Mouse (Mus musculus): ENCODE results near the gene Sult1e1. TPM values are rescaled to one million over a fixed set of nuclear protein-coding genes. Genes with fewer than 3 reads are reported as not detected.

The Sult1e1 gene
- polyA plus RNA-seq, 1 experiment from 2014 or later, result not detected

DNA sequence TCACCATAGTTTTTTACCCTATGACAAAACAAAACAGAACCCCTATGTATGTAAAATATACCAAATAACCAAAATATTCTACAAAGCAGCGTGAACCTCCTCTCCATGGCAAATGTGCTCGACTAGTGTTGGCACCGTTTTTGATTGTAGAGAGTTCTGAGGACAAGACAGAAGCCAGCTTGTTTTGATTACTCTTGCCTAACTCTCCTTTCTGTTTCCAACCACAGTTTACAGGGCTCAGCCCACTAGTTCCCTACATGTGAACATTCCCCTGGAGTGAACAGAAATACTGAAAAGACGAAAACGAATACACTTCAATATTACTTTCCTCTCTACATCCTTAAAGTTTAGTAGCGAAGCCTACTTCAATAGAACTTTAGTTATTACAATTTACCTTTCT, 18.6 kb downstream of the Sult1e1 start:
- no peaks in the 10 kb centered on the region for H3K9me3 ChIP-seq (ENCODE audit: control insufficient read depth, low read length)
- WGBS, result 86% methylated on average over 6 of the region's 6 CpGs

GRCm38 (mm10) chr5:87568845-87569244, 22.5 kb downstream of the Sult1e1 start, which contains the start of gene Sult1d1:
TSS of gene Sult1d1 (minus strand) at chr5:87569027.
- H3K27ac ChIP-seq (ENCODE audit: low read length), result no peak within 1 kb of the TSS
- 0 out of 2 replicates have a peak, but pooled peaks cover 3% of the 10 kb centered on the region for H3K4me1 ChIP-seq (ENCODE audit: control insufficient read depth, insufficient read depth, low read length)
- H3K27me3 ChIP-seq (replicated peaks; ENCODE audit: control insufficient read depth, insufficient read depth, low read length), result no peaks in the 10 kb centered on the region
- no peak within 1 kb of the TSS for H3K9ac ChIP-seq (ENCODE audit: low read depth, low read length)
- peak; percentile 98 for ATAC-seq
- 52% methylated on average over 5 of the region's 5 CpGs for whole genome bisulfite sequencing
- no peak within 1 kb of the TSS for H3K4me2 ChIP-seq (ENCODE audit: low read depth, low read length)
- 0 out of 2 replicates have a peak within 1 kb of the TSS, but pooled peaks have one; percentile 14 for H3K4me3 ChIP-seq (ENCODE audit: low read length)
- H3K9me3 ChIP-seq (ENCODE audit: control insufficient read depth, low read length), result no peaks in the 10 kb centered on the region
- H3K36me3 ChIP-seq (ENCODE audit: control insufficient read depth, insufficient read depth, low read length), result no peaks in the 10 kb centered on the region

More for the DNA sequence above, 18.6 kb downstream of the Sult1e1 start:
- H3K27ac ChIP-seq (ENCODE audit: low read length), result no peak overlapping the region
- no peak overlapping the region for H3K4me3 ChIP-seq (ENCODE audit: low read length)
- no peaks in the 10 kb centered on the region for H3K27me3 ChIP-seq (replicated peaks; ENCODE audit: control insufficient read depth, insufficient read depth, low read length)
- no peak overlapping the region for H3K9ac ChIP-seq (ENCODE audit: low read depth, low read length)
- ATAC-seq, result no peak
- 0 out of 2 replicates have a peak, but pooled peaks cover 3% of the 10 kb centered on the region for H3K4me1 ChIP-seq (ENCODE audit: control insufficient read depth, insufficient read depth, low read length)
- no peaks in the 10 kb centered on the region for H3K36me3 ChIP-seq (ENCODE audit: control insufficient read depth, insufficient read depth, low read length)
- no peak overlapping the region for H3K4me2 ChIP-seq (ENCODE audit: low read depth, low read length)

DNA sequence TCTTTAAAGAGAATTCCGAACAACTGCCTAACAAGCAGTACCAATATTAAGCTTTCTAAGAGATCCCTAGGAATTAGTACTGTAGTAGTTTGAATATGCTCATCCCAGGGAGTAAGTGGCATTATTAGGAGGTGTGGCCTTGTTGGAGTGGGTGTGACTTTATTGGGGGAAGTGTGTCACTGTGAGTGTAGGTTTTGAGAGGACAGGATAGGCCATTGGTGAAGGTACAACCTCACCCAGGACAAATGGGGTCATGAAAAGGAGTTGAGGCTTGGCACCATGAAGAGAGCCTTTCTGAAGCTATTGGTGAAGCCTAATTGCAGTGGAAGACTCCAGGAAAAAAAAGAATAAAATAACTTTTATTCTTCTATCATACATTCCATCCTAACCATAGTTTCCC, 24.1 kb downstream of the Sult1e1 start:
- H3K36me3 ChIP-seq (ENCODE audit: control insufficient read depth, insufficient read depth, low read length), result no peaks in the 10 kb centered on the region

DNA sequence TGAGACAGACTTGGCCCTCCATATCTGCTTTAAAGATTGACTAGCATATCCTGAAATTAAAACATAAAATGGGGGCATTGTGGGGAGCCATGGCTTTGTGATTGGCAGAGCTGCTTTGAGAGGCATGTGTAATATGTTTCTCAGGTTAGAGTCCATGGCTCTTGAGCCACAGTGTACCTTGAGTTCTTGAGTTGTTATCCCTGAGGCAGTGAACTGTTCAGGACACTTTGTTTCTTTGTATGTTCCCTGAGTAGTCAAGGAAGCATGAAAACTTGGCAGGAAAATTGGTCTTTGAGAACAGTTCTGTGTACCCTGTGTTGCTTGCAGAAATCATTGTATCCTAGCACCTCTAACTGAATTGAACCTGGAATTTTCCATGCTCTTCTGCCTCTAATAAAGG, 28.4 kb downstream of the Sult1e1 start:
- no peaks in the 10 kb centered on the region for H3K27me3 ChIP-seq (replicated peaks; ENCODE audit: control insufficient read depth, insufficient read depth, low read length)
- ATAC-seq, result peak; percentile 92
- peak overlapping the region; percentile 60 for H3K27ac ChIP-seq (ENCODE audit: low read length)
- H3K9ac ChIP-seq (ENCODE audit: low read depth, low read length), result no peak overlapping the region
- H3K4me3 ChIP-seq (ENCODE audit: low read length), result no peak overlapping the region
- H3K4me1 ChIP-seq (ENCODE audit: control insufficient read depth, insufficient read depth, low read length), result no peaks in the 10 kb centered on the region
- H3K4me2 ChIP-seq (ENCODE audit: low read depth, low read length), result no peak overlapping the region
- H3K9me3 ChIP-seq (ENCODE audit: control insufficient read depth, low read length), result no peaks in the 10 kb centered on the region
- no peaks in the 10 kb centered on the region for H3K36me3 ChIP-seq (ENCODE audit: control insufficient read depth, insufficient read depth, low read length)

More for the DNA sequence above, 24.1 kb downstream of the Sult1e1 start:
- H3K9ac ChIP-seq (ENCODE audit: low read depth, low read length), result no peak overlapping the region
- H3K27ac ChIP-seq (ENCODE audit: low read length), result no peak overlapping the region
- peak overlapping the region; percentile 17; the same call in 1 of the 2 replicates for H3K4me2 ChIP-seq (ENCODE audit: low read depth, low read length)
- 0 out of 2 replicates have a peak overlapping the region, but pooled peaks have one; percentile 22 for H3K4me3 ChIP-seq (ENCODE audit: low read length)
- ATAC-seq, result no peak
- H3K9me3 ChIP-seq (ENCODE audit: control insufficient read depth, low read length), result no peaks in the 10 kb centered on the region
- no peaks in the 10 kb centered on the region for H3K27me3 ChIP-seq (replicated peaks; ENCODE audit: control insufficient read depth, insufficient read depth, low read length)
- H3K4me1 ChIP-seq (ENCODE audit: control insufficient read depth, insufficient read depth, low read length), result no peaks in the 10 kb centered on the region
- WGBS, result 85% methylated on average over 1 of the region's 1 CpGs

- no peaks in the 10 kb centered on the region for H3K27me3 ChIP-seq (replicated peaks; ENCODE audit: control insufficient read depth, insufficient read depth, low read length)
- no peaks in the 10 kb centered on the region for H3K4me1 ChIP-seq (ENCODE audit: control insufficient read depth, insufficient read depth, low read length)
- 63% methylated on average over 4 of the region's 4 CpGs for WGBS
- no peak overlapping the region for H3K4me3 ChIP-seq (ENCODE audit: low read length)
- ATAC-seq, result peak; percentile 92
- no peak overlapping the region for H3K9ac ChIP-seq (ENCODE audit: low read depth, low read length)
- no peak overlapping the region for H3K27ac ChIP-seq (ENCODE audit: low read length)
- H3K4me2 ChIP-seq (ENCODE audit: low read depth, low read length), result no peak overlapping the region
- H3K9me3 ChIP-seq (ENCODE audit: control insufficient read depth, low read length), result no peaks in the 10 kb centered on the region
- H3K36me3 ChIP-seq (ENCODE audit: control insufficient read depth, insufficient read depth, low read length), result no peaks in the 10 kb centered on the region
Measured at GRCm38 (mm10) chr5:87562526-87562925, 28.9 kb downstream of the Sult1e1 start.

DNA sequence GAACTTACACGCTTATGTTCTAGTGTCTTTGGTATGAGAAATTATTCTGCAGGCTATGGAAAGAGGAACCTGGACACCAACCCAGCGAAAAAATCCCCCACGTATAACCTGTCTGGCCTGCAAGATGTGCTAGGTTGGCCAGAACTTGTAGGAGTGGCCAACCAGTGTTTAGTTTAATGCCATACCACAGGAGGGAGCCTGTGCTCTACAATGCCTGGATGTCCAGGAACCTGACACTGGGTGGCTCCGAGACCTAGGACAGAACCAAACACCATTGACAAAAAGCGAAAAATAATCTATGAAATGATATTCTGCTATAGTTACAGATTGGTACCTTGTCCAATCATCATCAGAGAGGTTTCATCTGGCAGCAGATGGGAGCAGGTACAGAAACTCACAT, 31.2 kb downstream of the Sult1e1 start:
- Histone ChIP-seq H3K9me3 (ENCODE audit: control insufficient read depth, low read length) (no peaks in the 10 kb centered on the region), H3K4me1 (ENCODE audit: control insufficient read depth, insufficient read depth, low read length) (no peaks in the 10 kb centered on the region), H3K4me2 (ENCODE audit: low read depth, low read length) (no peak overlapping the region), H3K9ac (ENCODE audit: low read depth, low read length) (no peak overlapping the region), H3K4me3 (ENCODE audit: low read length) (no peak overlapping the region), H3K27ac (ENCODE audit: low read length) (no peak overlapping the region), H3K36me3 (ENCODE audit: control insufficient read depth, insufficient read depth, low read length) (no peaks in the 10 kb centered on the region), H3K27me3 (replicated peaks; ENCODE audit: control insufficient read depth, insufficient read depth, low read length) (no peaks in the 10 kb centered on the region)
- WGBS, result 72% methylated on average over 5 of the region's 5 CpGs
- ATAC-seq, result no peak

DNA sequence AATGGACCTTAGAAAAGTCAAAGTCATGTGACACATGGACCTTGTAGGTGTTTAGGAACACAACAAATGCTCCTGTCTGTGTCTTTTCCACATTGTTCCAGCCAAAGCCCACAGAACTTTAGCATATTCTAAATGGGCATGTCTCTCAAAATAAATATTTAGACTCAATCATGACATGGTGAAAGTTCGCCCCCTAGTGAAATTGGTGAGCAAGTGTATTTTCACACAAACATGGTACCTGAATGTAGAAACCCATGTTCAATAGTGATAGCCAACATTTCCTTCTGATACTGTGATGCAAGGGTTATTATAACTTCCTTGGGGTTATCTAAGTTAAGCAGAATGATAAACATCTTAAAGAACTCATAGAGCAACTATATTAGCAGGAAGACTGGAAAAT, 40.5 kb downstream of the Sult1e1 start:
- 44% methylated on average over 1 of the region's 1 CpGs for WGBS
- no peaks in the 10 kb centered on the region for H3K36me3 ChIP-seq (ENCODE audit: control insufficient read depth, insufficient read depth, low read length)
- H3K27me3 ChIP-seq (replicated peaks; ENCODE audit: control insufficient read depth, insufficient read depth, low read length), result no peaks in the 10 kb centered on the region
- no peak overlapping the region for H3K4me3 ChIP-seq (ENCODE audit: low read length)
- ATAC-seq, result no peak
- no peaks in the 10 kb centered on the region for H3K4me1 ChIP-seq (ENCODE audit: control insufficient read depth, insufficient read depth, low read length)
- H3K27ac ChIP-seq (ENCODE audit: low read length), result no peak overlapping the region
- H3K9ac ChIP-seq (ENCODE audit: low read depth, low read length), result no peak overlapping the region
- H3K9me3 ChIP-seq (ENCODE audit: control insufficient read depth, low read length), result no peaks in the 10 kb centered on the region
- no peak overlapping the region for H3K4me2 ChIP-seq (ENCODE audit: low read depth, low read length)

DNA sequence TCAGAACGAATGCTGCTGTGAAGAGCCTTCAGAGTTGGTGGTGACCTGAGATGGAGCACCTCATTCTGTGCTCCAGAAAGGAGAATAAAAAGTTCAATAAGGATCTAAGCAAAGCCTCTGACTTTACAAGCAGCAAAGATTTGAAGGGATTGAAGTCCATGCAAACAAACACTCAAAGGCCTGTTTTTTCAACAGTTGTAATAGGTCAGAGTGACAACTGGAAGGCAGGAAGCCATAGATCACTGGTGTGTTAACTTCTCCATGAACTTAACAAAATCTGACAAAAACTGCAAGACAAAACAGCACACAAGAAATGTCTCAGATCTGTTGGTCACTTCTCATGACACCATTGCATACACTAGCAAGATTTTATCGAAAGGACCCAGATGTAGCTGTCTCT, 53.3 kb downstream of the Sult1e1 start, which contains the start of gene Sult1b1:
Gene Sult1b1, minus strand, starts transcription at position 85 of the 400 bp plus-strand sequence.
- ATAC-seq, result no peak; the same call in 1 of the 2 replicates
- H3K9me3 ChIP-seq (ENCODE audit: control insufficient read depth, low read length), result no peaks in the 10 kb centered on the region
- no peak within 1 kb of the TSS for H3K27ac ChIP-seq (ENCODE audit: low read length)
- H3K36me3 ChIP-seq (ENCODE audit: control insufficient read depth, insufficient read depth, low read length), result no peaks in the 10 kb centered on the region
- no peak within 1 kb of the TSS for H3K9ac ChIP-seq (ENCODE audit: low read depth, low read length)
- 93% methylated on average over 2 of the region's 2 CpGs for WGBS
- H3K4me3 ChIP-seq (ENCODE audit: low read length), result no peak within 1 kb of the TSS
- no peaks in the 10 kb centered on the region for H3K27me3 ChIP-seq (replicated peaks; ENCODE audit: control insufficient read depth, insufficient read depth, low read length)
- H3K4me2 ChIP-seq (ENCODE audit: low read depth, low read length), result no peak within 1 kb of the TSS
- H3K4me1 ChIP-seq (ENCODE audit: control insufficient read depth, insufficient read depth, low read length), result no peaks in the 10 kb centered on the region

GRCm38 (mm10) chr5:87535994-87536644, 55.3 kb downstream of the Sult1e1 start:
- Histone ChIP-seq H3K9ac (ENCODE audit: low read depth, low read length) (no peak overlapping the region), H3K4me3 (ENCODE audit: low read length) (no peak overlapping the region), H3K4me2 (ENCODE audit: low read depth, low read length) (peak overlapping the region; percentile 19; the same call in 1 of the 2 replicates), H3K27ac (ENCODE audit: low read length) (peak overlapping the region; percentile 82), H3K27me3 (replicated peaks; ENCODE audit: control insufficient read depth, insufficient read depth, low read length) (no peaks in the 10 kb centered on the region), H3K4me1 (ENCODE audit: control insufficient read depth, insufficient read depth, low read length) (no peaks in the 10 kb centered on the region), H3K9me3 (ENCODE audit: control insufficient read depth, low read length) (no peaks in the 10 kb centered on the region), H3K36me3 (ENCODE audit: control insufficient read depth, insufficient read depth, low read length) (no peaks in the 10 kb centered on the region)
- WGBS, result 54% methylated on average over 4 of the region's 4 CpGs
- peak; percentile 95 for ATAC-seq

All from intestine, embryonic 16.5 days (tissue).